Comparison of ENCODE assay signal across 17 mouse cellular contexts in genomic region chr2:52320175-52320574, GRCm38 (mm10).
"Had no signal": no experiment of that assay in that cellular context is flagged by ENCODE, and none has a peak within 500 bp of the region (broad histone marks: within the 10 kb centered on the region; RNA-seq: fewer than 3 reads in every experiment).

No protein-coding gene starts in this region.

- H3K36me3 ChIP-seq: lung, embryonic 15.5 days; midbrain, embryonic 13.5 days; midbrain, embryonic 15.5 days; neural tube, embryonic 12.5 days; stomach, embryonic 15.5 days had no signal

- H3K4me3 ChIP-seq: lung, embryonic 15.5 days; midbrain, embryonic 13.5 days; midbrain, embryonic 15.5 days; neural tube, embryonic 12.5 days; stomach, embryonic 15.5 days had no signal

- H3K27me3 ChIP-seq: lung, embryonic 15.5 days; megakaryocyte, embryonic 14.5 days; midbrain, embryonic 13.5 days; midbrain, embryonic 15.5 days; neural tube, embryonic 12.5 days; stomach, embryonic 15.5 days had no signal

- H3K4me1 ChIP-seq: lung, embryonic 15.5 days; midbrain, embryonic 13.5 days; midbrain, embryonic 15.5 days; neural tube, embryonic 12.5 days; stomach, embryonic 15.5 days had no signal

- ATAC-seq: lung, postnatal 0 days; midbrain, embryonic 13.5 days; midbrain, embryonic 15.5 days had no signal

- DNase-seq: lung, adult 2 months; lung, postnatal 14 days; lung, postnatal 36 days; right cerebral cortex, postnatal 14 days; thymus, adult 2 months; thymus, postnatal 25 days; thymus, postnatal 4 days had no signal

- H3K27ac ChIP-seq: lung, embryonic 15.5 days; macrophage; midbrain, embryonic 13.5 days; midbrain, embryonic 15.5 days; neural tube, embryonic 12.5 days; stomach, embryonic 15.5 days; stomach, postnatal 0 days had no signal

- H3K4me2 ChIP-seq: lung, embryonic 15.5 days; midbrain, embryonic 11.5 days; midbrain, embryonic 13.5 days; midbrain, embryonic 15.5 days; neural tube, embryonic 12.5 days; stomach, embryonic 15.5 days had no signal

- H3K9ac ChIP-seq: lung, embryonic 15.5 days; midbrain, embryonic 13.5 days; midbrain, embryonic 15.5 days; neural tube, embryonic 12.5 days; stomach, embryonic 15.5 days had no signal

- H3K9me3 ChIP-seq: lung, embryonic 15.5 days; megakaryocyte, embryonic 14.5 days; midbrain, embryonic 13.5 days; midbrain, embryonic 15.5 days; neural tube, embryonic 12.5 days; stomach, embryonic 15.5 days had no signal
